Comparison of ENCODE assay signal across 13 mouse cellular contexts in genomic region chr4:137015934-137016333, GRCm38 (mm10). TPM values are rescaled to one million over a fixed set of nuclear protein-coding genes. Genes with fewer than 3 reads are reported as not detected.
A peak's percentile ranks its signal among the peaks of the same experiment; 100 is the strongest.
DNase-seq lines count a peak whose midpoint lies in the region; ATAC-seq and TF ChIP-seq lines count a peak whose summit lies in the region.
"Had no signal": no experiment of that assay in that cellular context is flagged by ENCODE, and none has a peak within 500 bp of the region (broad histone marks: within the 10 kb centered on the region; RNA-seq: fewer than 3 reads in every experiment).

No protein-coding gene starts in this region.

- H3K27me3 ChIP-seq in hindbrain, embryonic 11.5 days (ENCODE audit: control insufficient read depth, insufficient read depth, low read length), result no peaks in the 10 kb centered on the region
- H3K27me3 ChIP-seq in hindbrain, embryonic 10.5 days (ENCODE audit: insufficient read depth, poor library complexity, severe bottlenecking), result no peaks in the 10 kb centered on the region
- no peaks in the 10 kb centered on the region for H3K27me3 ChIP-seq in forebrain, embryonic 12.5 days
- no peaks in the 10 kb centered on the region for H3K27me3 ChIP-seq in midbrain, embryonic 14.5 days (ENCODE audit: control insufficient read depth, insufficient read depth, low read length)
- H3K27me3 ChIP-seq in heart, embryonic 10.5 days (ENCODE audit: insufficient read depth, poor library complexity, severe bottlenecking), result 0 out of 2 replicates have a peak, but pooled peaks cover 5% of the 10 kb centered on the region
- H3K27me3 ChIP-seq: kidney, embryonic 15.5 days had no signal

- H3K4me3 ChIP-seq in hindbrain, embryonic 11.5 days (ENCODE audit: low read depth, low read length), result no peak overlapping the region
- H3K4me3 ChIP-seq in hindbrain, embryonic 10.5 days, result no peak overlapping the region
- no peak overlapping the region for H3K4me3 ChIP-seq in forebrain, embryonic 12.5 days (replicated peaks)
- H3K4me3 ChIP-seq in midbrain, embryonic 14.5 days (replicated peaks; ENCODE audit: low read depth, low read length), result no peak overlapping the region
- H3K4me3 ChIP-seq in heart, embryonic 10.5 days, result no peak overlapping the region
- H3K4me3 ChIP-seq: kidney, embryonic 15.5 days had no signal

- H3K4me2 ChIP-seq in hindbrain, embryonic 11.5 days (replicated peaks; ENCODE audit: low read depth, low read length), result no peak overlapping the region
- H3K4me2 ChIP-seq in forebrain, embryonic 12.5 days, result no peak overlapping the region
- H3K4me2 ChIP-seq in midbrain, embryonic 14.5 days (ENCODE audit: low read length), result no peak overlapping the region
- H3K4me2 ChIP-seq: kidney, embryonic 15.5 days; liver, embryonic 11.5 days had no signal

- no peak for TF ChIP-seq POLR2A in brain, embryonic 14.5 days (IDR thresholded peaks at IDR 0.05; ENCODE audit: borderline replicate concordance, extremely low read depth, insufficient read depth, insufficient read length, poor library complexity, severe bottlenecking)

- H3K9me3 ChIP-seq in hindbrain, embryonic 11.5 days (ENCODE audit: control insufficient read depth, low read length), result no peaks in the 10 kb centered on the region
- no peaks in the 10 kb centered on the region for H3K9me3 ChIP-seq in hindbrain, embryonic 10.5 days
- H3K9me3 ChIP-seq in forebrain, embryonic 12.5 days, result no peaks in the 10 kb centered on the region
- no peaks in the 10 kb centered on the region for H3K9me3 ChIP-seq in midbrain, embryonic 14.5 days (ENCODE audit: control insufficient read depth, low read length)
- H3K9me3 ChIP-seq in heart, embryonic 10.5 days, result no peaks in the 10 kb centered on the region
- H3K9me3 ChIP-seq: kidney, embryonic 15.5 days had no signal

- no peak for TF ChIP-seq CTCF in brain, embryonic 14.5 days (IDR thresholded peaks at IDR 0.05; ENCODE audit: borderline replicate concordance, extremely low read depth, insufficient read depth, insufficient read length)

- H3K4me1 ChIP-seq in hindbrain, embryonic 11.5 days (replicated peaks; ENCODE audit: control insufficient read depth, insufficient read depth, low read length), result 0 out of 2 replicates have a peak, but pooled peaks cover 2% of the 10 kb centered on the region
- peaks cover 16% of the 10 kb centered on the region for H3K4me1 ChIP-seq in hindbrain, embryonic 10.5 days (replicated peaks)
- peaks cover 11% of the 10 kb centered on the region; the same call in 1 of the 2 replicates for H3K4me1 ChIP-seq in forebrain, embryonic 12.5 days
- peaks cover 7% of the 10 kb centered on the region for H3K4me1 ChIP-seq in midbrain, embryonic 14.5 days (ENCODE audit: control insufficient read depth, insufficient read depth, low read length)
- H3K4me1 ChIP-seq in heart, embryonic 10.5 days, result no peaks in the 10 kb centered on the region
- H3K4me1 ChIP-seq: kidney, embryonic 15.5 days had no signal

- no peak overlapping the region for H3K27ac ChIP-seq in hindbrain, embryonic 11.5 days (ENCODE audit: low read depth, low read length)
- H3K27ac ChIP-seq in hindbrain, embryonic 10.5 days, result no peak overlapping the region
- H3K27ac ChIP-seq in forebrain, embryonic 12.5 days, result peak overlapping the region; percentile 46
- H3K27ac ChIP-seq in midbrain, embryonic 14.5 days (replicated peaks; ENCODE audit: low read depth, low read length), result peak overlapping the region; percentile 50
- H3K27ac ChIP-seq in heart, embryonic 10.5 days, result no peak overlapping the region
- H3K27ac ChIP-seq: kidney, embryonic 15.5 days; stomach, postnatal 0 days had no signal

- peaks cover 6% of the 10 kb centered on the region; the same call in 1 of the 2 replicates for H3K36me3 ChIP-seq in hindbrain, embryonic 11.5 days (ENCODE audit: control insufficient read depth, insufficient read depth, low read length)
- peaks cover 30% of the 10 kb centered on the region for H3K36me3 ChIP-seq in hindbrain, embryonic 10.5 days
- H3K36me3 ChIP-seq in forebrain, embryonic 12.5 days (replicated peaks), result peaks cover 15% of the 10 kb centered on the region
- H3K36me3 ChIP-seq in midbrain, embryonic 14.5 days (ENCODE audit: control insufficient read depth, insufficient read depth, low read length), result 0 out of 2 replicates have a peak, but pooled peaks cover 10% of the 10 kb centered on the region
- peaks cover 29% of the 10 kb centered on the region for H3K36me3 ChIP-seq in heart, embryonic 10.5 days

- ATAC-seq in hindbrain, embryonic 11.5 days (ENCODE audit: low FRiP score), result no peak
- no peak; the same call in 1 of the 2 replicates for ATAC-seq in forebrain, embryonic 12.5 days (ENCODE audit: low FRiP score)
- no peak for ATAC-seq in midbrain, embryonic 14.5 days (ENCODE audit: low FRiP score, low TSS enrichment)

- WGBS in hindbrain, embryonic 11.5 days, result 31% methylated on average over 8 of the region's 8 CpGs
- WGBS in hindbrain, embryonic 10.5 days, result 36% methylated on average over 8 of the region's 8 CpGs
- WGBS in forebrain, embryonic 12.5 days, result 30% methylated on average over 8 of the region's 8 CpGs
- WGBS in midbrain, embryonic 14.5 days, result 22% methylated on average over 8 of the region's 8 CpGs
- 54% methylated on average over 8 of the region's 8 CpGs for WGBS in heart, embryonic 10.5 days

- peak; percentile 18 for DNase-seq in hindbrain, embryonic 11.5 days (ENCODE audit: low spot score)
- no peak for DNase-seq in hindbrain, embryonic 10.5 days (ENCODE audit: low spot score)
- DNase-seq in brain, embryonic 14.5 days (ENCODE audit: low read depth), result peak; percentile 72
- DNase-seq in midbrain, embryonic 14.5 days, result peak; percentile 58
- no peak for DNase-seq in ovary, postnatal 10 days (ENCODE audit: low spot score)
- DNase-seq in kidney, postnatal 4 days, result no peak
- DNase-seq in heart, embryonic 10.5 days (ENCODE audit: low spot score), result no peak
- DNase-seq: adrenal gland, postnatal 25 days; right cerebral cortex, postnatal 25 days had no signal

- H3K9ac ChIP-seq in hindbrain, embryonic 11.5 days (ENCODE audit: low read depth, low read length), result no peak overlapping the region
- H3K9ac ChIP-seq in forebrain, embryonic 12.5 days, result no peak overlapping the region
- no peak overlapping the region for H3K9ac ChIP-seq in midbrain, embryonic 14.5 days (replicated peaks; ENCODE audit: low read length)
- H3K9ac ChIP-seq: kidney, embryonic 15.5 days had no signal

RNA-seq across cellular contexts. Expression of gene Zbtb40, which starts 32.7 kb away (rescaled TPM):
- 3.5 and 4.1 TPM in 2 replicates for polyA plus RNA-seq in hindbrain, embryonic 11.5 days (2014; fragmentation: Nextera tagmentation; extraction: Ambion mirVana)
- 5.5 TPM in 2 replicates for polyA plus RNA-seq in hindbrain, embryonic 10.5 days (2016; fragmentation: Nextera tagmentation; extraction: Ambion mirVana)
- polyA plus RNA-seq in brain, embryonic 14.5 days (2012; rRNA removed), result 8.5 and 12.5 TPM in 2 replicates
- polyA plus RNA-seq in forebrain, embryonic 12.5 days (2016; fragmentation: Nextera tagmentation; extraction: Ambion mirVana), result 6.6 and 8.3 TPM in 2 replicates
- polyA plus RNA-seq in midbrain, embryonic 14.5 days (2014; fragmentation: Nextera tagmentation; extraction: Ambion mirVana), result 3.4 and 4.3 TPM in 2 replicates
- 4.1 and 4.3 TPM in 2 replicates for polyA plus RNA-seq in heart, embryonic 10.5 days (2016; fragmentation: Nextera tagmentation; extraction: Ambion mirVana)

RNA-seq across cellular contexts. Expression of gene Epha8, which starts 59.3 kb away (rescaled TPM):
- polyA plus RNA-seq in hindbrain, embryonic 11.5 days (2014; fragmentation: Nextera tagmentation; extraction: Ambion mirVana), result 0.99 and 1.2 TPM in 2 replicates
- 2.4 and 4.6 TPM in 2 replicates for polyA plus RNA-seq in hindbrain, embryonic 10.5 days (2016; fragmentation: Nextera tagmentation; extraction: Ambion mirVana)
- polyA plus RNA-seq in brain, embryonic 14.5 days (2012; rRNA removed), result 28.5 and 33.9 TPM in 2 replicates
- 1.3 and 1.8 TPM in 2 replicates for polyA plus RNA-seq in forebrain, embryonic 12.5 days (2016; fragmentation: Nextera tagmentation; extraction: Ambion mirVana)
- polyA plus RNA-seq in midbrain, embryonic 14.5 days (2014; fragmentation: Nextera tagmentation; extraction: Ambion mirVana), result 18.5 and 20.5 TPM in 2 replicates
- polyA plus RNA-seq in heart, embryonic 10.5 days (2016; fragmentation: Nextera tagmentation; extraction: Ambion mirVana), result 0.17 and 0.45 TPM in 2 replicates

Comparison
In these comparisons a context has a peak if more than half of its experiments do, and no peak if none do; other contexts are left out.
1. DNase-seq: peak in hindbrain, embryonic 11.5 days (single experiment), brain, embryonic 14.5 days (single experiment) and midbrain, embryonic 14.5 days (single experiment); none in hindbrain, embryonic 10.5 days (single experiment), ovary, postnatal 10 days (single experiment), kidney, postnatal 4 days (0 of 2) and heart, embryonic 10.5 days (single experiment).
2. H3K27ac ChIP-seq: peak in forebrain, embryonic 12.5 days (single experiment) and midbrain, embryonic 14.5 days (single experiment); none in hindbrain, embryonic 11.5 days (single experiment), hindbrain, embryonic 10.5 days (single experiment) and heart, embryonic 10.5 days (single experiment).